Mouse (Mus musculus): ENCODE data around the gene Ninj1. TPM values are rescaled to one million over a fixed set of nuclear protein-coding genes. Genes with fewer than 3 reads are reported as not detected.
A peak's percentile ranks its signal among the peaks of the same experiment; 100 is the strongest.

Ninj1 gene
- polyA plus RNA-seq, 1 experiment from 2014 or later, result 52.5 TPM

DNA sequence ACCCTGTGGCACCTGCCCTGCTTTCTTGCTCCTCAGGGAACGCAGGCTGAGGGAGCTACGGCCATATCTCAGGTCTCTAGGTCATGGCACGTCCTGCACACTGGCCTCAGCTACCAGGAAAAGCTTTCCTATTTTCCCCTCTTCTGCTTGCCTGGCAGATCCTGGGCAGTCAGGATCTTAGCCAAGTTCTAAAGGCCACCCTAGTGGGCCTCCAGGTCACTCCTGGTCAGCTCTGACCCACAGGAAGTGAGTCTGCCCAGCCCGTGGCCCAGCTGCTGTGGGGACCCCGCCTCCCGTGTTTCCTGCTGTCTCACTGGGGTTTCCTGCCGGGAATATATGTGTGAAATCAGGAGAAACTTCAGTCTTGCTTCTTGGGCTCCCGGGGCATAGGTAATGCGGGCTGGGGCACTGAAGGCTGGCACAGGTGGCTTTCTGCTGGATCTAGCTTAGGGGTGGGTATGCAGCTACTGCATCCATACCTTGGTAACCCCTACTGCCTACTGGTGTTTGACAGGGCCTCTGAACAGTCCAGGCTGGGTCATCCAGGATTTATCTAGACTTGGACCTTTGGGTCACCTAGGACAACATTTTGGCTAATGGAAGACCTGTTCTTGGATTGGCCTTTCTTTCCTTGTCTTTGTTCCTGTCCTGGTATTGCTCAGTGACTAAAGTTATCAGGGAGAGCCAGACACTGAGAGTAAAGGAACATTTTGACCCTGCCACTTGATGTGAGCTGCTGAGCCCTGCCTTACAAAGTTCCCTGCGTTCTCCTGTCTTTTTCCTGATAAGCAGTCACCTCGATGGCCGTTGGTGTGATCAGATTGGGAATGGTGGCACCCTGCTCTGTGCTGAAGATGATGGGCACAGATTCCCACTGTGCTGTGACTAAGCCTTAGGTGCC lies 2.9 kb downstream of the Ninj1 start:
- peak overlapping the region; percentile 45; the same call in 1 of the 2 replicates for H3K27ac ChIP-seq
- WGBS, result 62% methylated on average over 12 of the region's 12 CpGs
- ATAC-seq (ENCODE audit: insufficient read depth, low FRiP score, low read depth), result no peak
- H3K4me2 ChIP-seq, result no peak overlapping the region
- H3K27me3 ChIP-seq (replicated peaks), result no peaks in the 10 kb centered on the region
- no peaks in the 10 kb centered on the region for H3K36me3 ChIP-seq
- H3K4me1 ChIP-seq, result peaks cover 50% of the 10 kb centered on the region
- H3K9me3 ChIP-seq, result no peaks in the 10 kb centered on the region
- H3K9ac ChIP-seq, result no peak overlapping the region
- no peak overlapping the region for H3K4me3 ChIP-seq (replicated peaks)

DNA sequence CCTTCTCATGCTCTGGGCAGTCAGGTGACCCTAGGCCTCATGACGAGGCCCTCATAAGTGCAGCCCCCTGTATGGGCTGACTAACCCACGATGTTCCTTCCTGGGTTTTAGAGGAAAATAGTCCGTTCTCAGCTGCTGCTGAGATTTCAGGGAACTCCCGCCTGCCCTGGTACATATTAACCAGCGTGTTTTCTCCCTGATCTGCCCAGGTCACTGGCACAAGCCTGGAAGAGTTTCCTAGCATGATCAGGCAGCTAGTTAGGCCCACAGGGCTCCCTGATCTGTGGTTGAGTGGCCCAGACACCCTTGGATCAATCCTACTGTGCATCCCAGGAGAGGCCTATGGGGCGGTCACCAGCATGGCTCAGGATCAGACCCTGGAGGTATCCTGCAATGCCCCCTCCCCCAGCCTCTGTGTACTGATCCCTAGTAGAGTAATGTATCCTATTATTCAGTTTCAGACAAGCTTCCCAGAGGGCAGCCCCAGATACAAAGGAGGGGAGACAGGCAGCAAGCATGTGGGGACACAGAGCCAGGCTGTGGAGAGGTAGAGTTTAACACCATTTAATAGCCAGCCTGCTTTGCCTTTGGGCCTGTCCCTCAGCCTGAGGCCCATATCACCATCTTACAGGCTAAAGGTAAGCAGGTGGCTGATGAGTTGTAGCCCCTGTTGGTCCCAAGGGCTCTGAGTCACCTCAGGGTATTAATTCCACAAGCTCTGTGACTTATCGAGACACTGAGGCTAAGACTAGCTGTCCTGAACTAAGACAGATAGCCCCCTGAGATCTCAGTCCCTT lies 3.8 kb downstream of the Ninj1 start:
- 63% methylated on average over 7 of the region's 7 CpGs for WGBS
- no peaks in the 10 kb centered on the region for H3K9me3 ChIP-seq
- H3K27ac ChIP-seq, result peak overlapping the region; percentile 45
- no peaks in the 10 kb centered on the region for H3K27me3 ChIP-seq (replicated peaks)
- no peak overlapping the region for H3K9ac ChIP-seq
- 0 out of 2 replicates have a peak, but pooled peaks cover 4% of the 10 kb centered on the region for H3K36me3 ChIP-seq
- no peak overlapping the region for H3K4me3 ChIP-seq (replicated peaks)
- no peak for ATAC-seq (ENCODE audit: insufficient read depth, low FRiP score, low read depth)
- peaks cover 50% of the 10 kb centered on the region for H3K4me1 ChIP-seq
- H3K4me2 ChIP-seq, result no peak overlapping the region

DNA sequence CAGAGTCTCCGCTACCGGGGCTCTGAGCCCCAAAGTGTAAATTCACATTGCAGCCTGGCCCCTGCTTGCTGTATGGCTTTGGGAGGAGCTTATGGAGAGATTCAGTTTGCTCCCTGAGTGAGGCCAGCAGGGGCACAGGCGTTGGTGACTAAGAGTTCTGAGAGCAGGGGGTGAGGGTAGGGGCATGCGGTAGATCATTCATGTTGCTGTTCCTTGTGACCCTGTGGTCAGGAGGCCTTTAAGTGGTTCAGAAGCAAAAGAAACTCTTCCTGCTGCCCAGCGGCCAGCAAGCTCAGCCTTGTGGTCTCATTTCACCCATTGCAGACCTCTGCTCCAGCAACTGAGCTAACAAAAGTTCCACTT lies 4.4 kb downstream of the Ninj1 start:
- 36% methylated on average over 5 of the region's 5 CpGs for WGBS
- Histone ChIP-seq H3K4me1 (peaks cover 45% of the 10 kb centered on the region), H3K36me3 (0 out of 2 replicates have a peak, but pooled peaks cover 7% of the 10 kb centered on the region), H3K4me2 (no peak overlapping the region), H3K9ac (no peak overlapping the region), H3K27ac (no peak overlapping the region), H3K27me3 (replicated peaks) (no peaks in the 10 kb centered on the region), H3K4me3 (replicated peaks) (no peak overlapping the region), H3K9me3 (no peaks in the 10 kb centered on the region)
- no peak for ATAC-seq (ENCODE audit: insufficient read depth, low FRiP score, low read depth)

DNA sequence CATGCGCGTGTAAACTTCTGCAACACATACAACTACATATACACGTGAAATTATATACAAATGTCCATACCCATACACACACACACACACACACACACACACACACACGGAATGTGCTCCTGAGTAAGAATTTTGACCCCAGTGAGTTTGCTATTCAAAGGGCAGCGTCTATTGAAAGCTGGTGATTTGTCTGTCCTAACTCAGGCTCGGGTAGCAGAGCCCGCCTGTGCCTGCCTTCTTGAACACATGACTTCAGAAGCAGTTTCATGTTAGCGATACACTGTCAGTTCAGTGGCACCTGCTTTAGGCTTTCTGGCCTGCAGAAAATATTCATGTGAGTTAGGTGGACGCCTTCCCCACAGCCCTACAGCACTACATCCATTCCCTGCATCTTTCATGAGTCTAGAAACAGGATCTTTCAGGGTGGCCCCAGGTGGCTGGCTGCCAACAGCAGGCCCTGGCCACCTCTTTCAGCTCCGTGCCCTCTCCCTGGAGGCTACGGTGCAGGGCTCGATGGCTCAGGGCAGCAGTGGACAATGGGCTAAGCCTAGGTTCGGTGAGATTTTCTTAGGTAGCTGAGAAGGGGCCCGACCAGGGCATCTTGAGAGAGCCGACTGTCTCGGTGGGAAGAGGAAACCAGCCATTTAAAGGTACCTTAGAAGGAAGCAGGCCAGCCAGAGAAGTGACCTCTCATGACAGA lies 5.0 kb downstream of the Ninj1 start:
- WGBS, result 65% methylated on average over 16 of the region's 16 CpGs
- H3K4me2 ChIP-seq, result no peak overlapping the region
- ATAC-seq (ENCODE audit: insufficient read depth, low FRiP score, low read depth), result no peak
- 0 out of 2 replicates have a peak, but pooled peaks cover 7% of the 10 kb centered on the region for H3K36me3 ChIP-seq
- peaks cover 40% of the 10 kb centered on the region for H3K4me1 ChIP-seq
- no peaks in the 10 kb centered on the region for H3K27me3 ChIP-seq (replicated peaks)
- H3K4me3 ChIP-seq (replicated peaks), result no peak overlapping the region
- H3K9me3 ChIP-seq, result no peaks in the 10 kb centered on the region
- no peak overlapping the region for H3K9ac ChIP-seq
- H3K27ac ChIP-seq, result no peak overlapping the region

DNA sequence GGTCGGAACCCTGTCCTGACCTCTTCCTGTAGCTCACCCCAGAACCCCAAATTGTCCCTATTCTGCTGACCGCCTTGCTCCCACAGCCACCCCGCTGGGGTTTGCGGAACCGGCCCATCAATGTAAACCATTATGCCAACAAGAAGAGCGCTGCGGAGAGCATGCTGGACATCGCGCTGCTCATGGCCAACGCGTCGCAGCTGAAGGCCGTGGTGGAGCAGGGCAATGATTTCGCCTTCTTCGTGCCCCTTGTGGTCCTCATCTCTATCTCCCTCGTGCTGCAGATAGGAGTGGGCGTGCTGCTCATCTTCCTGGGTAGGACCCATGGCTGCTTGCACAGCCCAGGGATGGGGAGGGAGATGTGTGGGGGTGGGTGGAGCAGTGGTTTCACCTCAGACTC lies 6.4 kb downstream of the Ninj1 start:
- 94% methylated on average over 17 of the region's 17 CpGs for WGBS

DNA sequence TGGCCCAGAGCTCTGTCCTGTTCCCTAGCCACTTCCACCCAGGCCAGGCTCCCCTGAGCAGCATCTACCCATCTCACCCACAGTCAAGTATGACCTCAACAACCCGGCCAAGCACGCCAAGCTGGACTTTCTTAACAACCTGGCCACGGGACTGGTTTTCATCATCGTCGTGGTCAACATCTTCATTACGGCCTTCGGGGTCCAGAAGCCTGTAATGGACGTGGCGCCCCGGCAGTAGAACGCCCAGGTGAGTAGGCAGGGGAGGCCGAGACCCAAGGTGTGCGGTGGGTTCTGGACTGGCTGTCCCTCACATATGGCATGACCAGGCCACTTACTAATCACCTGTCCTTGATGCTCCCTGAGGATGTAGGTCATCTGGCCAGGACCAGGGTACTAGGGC lies 7.5 kb downstream of the Ninj1 start:
- WGBS, result 92% methylated on average over 13 of the region's 13 CpGs
- H3K4me3 ChIP-seq (replicated peaks), result no peak overlapping the region
- 0 out of 2 replicates have a peak, but pooled peaks cover 7% of the 10 kb centered on the region for H3K36me3 ChIP-seq
- ATAC-seq (ENCODE audit: insufficient read depth, low FRiP score, low read depth), result no peak
- no peaks in the 10 kb centered on the region for H3K27me3 ChIP-seq (replicated peaks)
- H3K4me2 ChIP-seq, result no peak overlapping the region
- peaks cover 21% of the 10 kb centered on the region for H3K4me1 ChIP-seq
- no peak overlapping the region for H3K27ac ChIP-seq
- no peak overlapping the region for H3K9ac ChIP-seq
- no peaks in the 10 kb centered on the region for H3K9me3 ChIP-seq

More for the DNA sequence above, 6.4 kb downstream of the Ninj1 start:
- Histone ChIP-seq H3K4me2 (no peak overlapping the region), H3K4me3 (replicated peaks) (no peak overlapping the region), H3K4me1 (peaks cover 30% of the 10 kb centered on the region), H3K36me3 (0 out of 2 replicates have a peak, but pooled peaks cover 7% of the 10 kb centered on the region), H3K27me3 (replicated peaks) (no peaks in the 10 kb centered on the region), H3K27ac (no peak overlapping the region), H3K9ac (no peak overlapping the region), H3K9me3 (no peaks in the 10 kb centered on the region)
- ATAC-seq (ENCODE audit: insufficient read depth, low FRiP score, low read depth), result no peak

DNA sequence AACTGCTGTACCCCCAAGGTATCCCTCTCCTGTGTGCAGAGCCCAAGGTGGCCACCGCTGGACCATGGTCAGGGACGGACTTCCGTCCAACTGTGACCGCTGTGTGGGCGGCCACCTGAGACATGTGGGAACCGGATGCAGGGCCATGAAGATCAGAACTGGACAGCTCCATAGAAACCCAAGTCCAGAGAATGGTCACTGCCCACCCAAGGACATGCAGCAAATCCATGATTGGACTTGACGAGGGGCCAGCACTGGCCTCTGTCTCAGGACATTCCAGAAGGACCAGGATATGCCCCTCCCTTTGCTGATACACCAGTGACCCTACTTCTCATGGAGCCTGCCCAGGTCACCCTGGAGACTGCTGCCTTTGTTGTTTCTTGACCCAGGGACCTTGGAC lies 8.4 kb downstream of the Ninj1 start:
- no peaks in the 10 kb centered on the region for H3K9me3 ChIP-seq
- no peak overlapping the region for H3K9ac ChIP-seq
- peaks cover 13% of the 10 kb centered on the region for H3K4me1 ChIP-seq
- no peak overlapping the region for H3K4me2 ChIP-seq
- no peaks in the 10 kb centered on the region for H3K27me3 ChIP-seq (replicated peaks)
- 88% methylated on average over 7 of the region's 7 CpGs for WGBS
- no peak overlapping the region for H3K4me3 ChIP-seq (replicated peaks)
- 0 out of 2 replicates have a peak, but pooled peaks cover 7% of the 10 kb centered on the region for H3K36me3 ChIP-seq
- no peak overlapping the region for H3K27ac ChIP-seq
- no peak for ATAC-seq (ENCODE audit: insufficient read depth, low FRiP score, low read depth)

DNA sequence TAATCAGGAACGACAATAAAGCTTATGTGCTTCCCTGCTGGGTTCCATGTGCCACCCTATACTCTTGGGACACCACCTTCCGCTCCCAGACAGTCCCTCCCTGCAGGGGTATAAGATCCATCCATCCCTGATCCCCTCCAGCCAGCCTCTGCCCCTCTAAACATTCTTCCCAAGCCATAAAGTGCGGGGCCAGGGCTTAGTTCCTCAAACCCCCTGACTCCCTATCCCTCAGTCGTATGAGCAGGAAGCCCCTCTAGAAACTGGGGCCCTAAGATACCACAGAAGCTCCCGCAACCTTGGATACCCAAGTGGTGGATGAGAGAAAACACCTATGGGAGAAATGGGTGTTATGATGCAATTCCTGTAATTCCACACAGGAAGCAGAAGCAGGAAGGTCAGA lies 8.9 kb downstream of the Ninj1 start:
- Histone ChIP-seq H3K9me3 (no peaks in the 10 kb centered on the region), H3K27me3 (replicated peaks) (no peaks in the 10 kb centered on the region), H3K4me1 (peaks cover 7% of the 10 kb centered on the region; the same call in 1 of the 2 replicates), H3K4me2 (no peak overlapping the region), H3K27ac (no peak overlapping the region), H3K4me3 (replicated peaks) (no peak overlapping the region), H3K9ac (no peak overlapping the region), H3K36me3 (0 out of 2 replicates have a peak, but pooled peaks cover 7% of the 10 kb centered on the region)
- no peak for ATAC-seq (ENCODE audit: insufficient read depth, low FRiP score, low read depth)
- WGBS, result 82% methylated on average over 5 of the region's 5 CpGs

DNA sequence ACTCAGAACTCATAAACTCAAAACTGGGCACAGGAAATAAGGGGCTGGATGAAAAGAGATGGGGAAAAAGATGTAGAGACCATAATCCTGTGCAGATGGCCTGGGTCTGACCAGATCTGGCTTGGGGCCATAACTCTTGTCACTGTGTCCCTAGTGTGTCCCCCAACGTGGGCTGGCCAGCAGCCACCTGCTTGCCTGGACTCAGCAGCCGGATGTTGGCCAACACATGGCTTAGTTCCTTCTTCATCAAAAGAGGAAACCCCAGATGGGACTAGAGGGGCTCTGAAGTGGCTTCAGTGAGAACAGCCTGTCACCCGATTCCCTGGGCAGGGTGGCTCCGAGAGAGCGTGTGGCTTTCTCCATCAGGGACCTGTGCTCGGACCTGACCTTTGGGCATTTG lies 9.5 kb downstream of the Ninj1 start:
- H3K9ac ChIP-seq, result no peak overlapping the region
- 0 out of 2 replicates have a peak, but pooled peaks cover 2% of the 10 kb centered on the region for H3K4me1 ChIP-seq
- no peak for ATAC-seq (ENCODE audit: insufficient read depth, low FRiP score, low read depth)
- H3K4me3 ChIP-seq (replicated peaks), result no peak overlapping the region
- no peak overlapping the region for H3K4me2 ChIP-seq
- H3K27me3 ChIP-seq (replicated peaks), result no peaks in the 10 kb centered on the region
- no peak overlapping the region for H3K27ac ChIP-seq
- WGBS, result 72% methylated on average over 6 of the region's 6 CpGs
- H3K36me3 ChIP-seq, result 0 out of 2 replicates have a peak, but pooled peaks cover 7% of the 10 kb centered on the region
- H3K9me3 ChIP-seq, result no peaks in the 10 kb centered on the region

DNA sequence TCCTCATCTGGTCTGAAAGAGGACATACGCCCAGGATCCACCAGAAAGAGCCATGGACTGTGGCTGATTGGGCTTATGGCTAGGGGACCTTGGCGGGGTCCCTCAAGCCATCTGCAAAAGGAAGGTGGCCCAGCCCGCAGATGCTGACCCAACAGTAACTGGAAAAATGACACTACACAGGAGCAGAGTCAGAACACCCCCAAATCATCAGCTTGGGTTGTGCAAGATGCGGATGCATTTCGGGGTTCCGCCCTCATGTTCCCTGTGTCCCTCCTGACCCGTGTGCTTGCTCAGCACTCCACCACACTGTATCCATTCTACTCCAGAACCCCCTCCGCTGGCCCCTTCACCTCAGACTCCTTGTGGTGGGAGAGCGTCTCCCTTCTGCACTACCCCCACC lies 11.4 kb downstream of the Ninj1 start:
- Histone ChIP-seq H3K27me3 (replicated peaks) (no peaks in the 10 kb centered on the region), H3K9ac (no peak overlapping the region), H3K4me1 (no peaks in the 10 kb centered on the region), H3K27ac (no peak overlapping the region), H3K36me3 (0 out of 2 replicates have a peak, but pooled peaks cover 7% of the 10 kb centered on the region), H3K4me3 (replicated peaks) (no peak overlapping the region), H3K9me3 (no peaks in the 10 kb centered on the region), H3K4me2 (no peak overlapping the region)
- no peak for ATAC-seq (ENCODE audit: insufficient read depth, low FRiP score, low read depth)
- 90% methylated on average over 9 of the region's 9 CpGs for WGBS

DNA sequence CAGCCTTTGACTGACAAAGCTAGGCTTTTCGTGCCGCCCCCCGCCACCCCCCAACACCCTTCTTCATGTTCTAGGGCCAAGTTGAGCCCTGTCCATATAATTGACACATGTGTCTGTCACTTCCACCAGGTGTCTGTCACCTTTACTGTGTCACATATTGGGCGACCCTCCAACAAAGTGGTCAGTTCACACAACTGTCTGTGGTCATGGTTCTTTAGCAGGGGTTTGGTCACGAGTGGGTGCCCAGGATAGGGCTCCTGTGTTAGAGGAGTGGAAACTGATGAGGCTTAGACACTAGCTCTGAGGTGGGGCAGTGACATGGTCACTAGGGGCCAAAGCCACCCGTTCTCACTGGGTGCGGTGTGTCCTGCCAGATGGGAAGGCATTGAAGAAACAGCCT lies 12.6 kb downstream of the Ninj1 start:
- Histone ChIP-seq H3K36me3 (0 out of 2 replicates have a peak, but pooled peaks cover 7% of the 10 kb centered on the region), H3K4me2 (no peak overlapping the region), H3K4me1 (no peaks in the 10 kb centered on the region), H3K9me3 (no peaks in the 10 kb centered on the region), H3K4me3 (replicated peaks) (no peak overlapping the region), H3K27me3 (replicated peaks) (no peaks in the 10 kb centered on the region), H3K27ac (no peak overlapping the region), H3K9ac (no peak overlapping the region)
- no peak for ATAC-seq (ENCODE audit: insufficient read depth, low FRiP score, low read depth)
- 89% methylated on average over 7 of the region's 7 CpGs for WGBS

Measured in stomach, embryonic 15.5 days (tissue).